Mouse (Mus musculus): ENCODE measurements around the gene Ganab. TPM values are rescaled to one million over a fixed set of nuclear protein-coding genes. Genes with fewer than 3 reads are reported as not detected.
A peak's percentile ranks its signal among the peaks of the same experiment; 100 is the strongest.

The Ganab gene
- 73.3 and 78.9 TPM in 2 replicates for polyA plus RNA-seq (2014; fragmentation: Nextera tagmentation; extraction: Ambion mirVana)

GRCm38 (mm10) chr19:8897865-8898495 is at the start of gene Ganab:
Gene Ganab, plus strand, starts transcription at chr19:8898071.
- WGBS: under 1% methylated on average over 47 of the region's 53 CpGs
- Histone ChIP-seq H3K4me3 (ENCODE audit: low read depth, low read length) (peak within 1 kb of the TSS; percentile 88), H3K9me3 (replicated peaks; ENCODE audit: control insufficient read depth, low read length) (no peaks in the 10 kb centered on the region), H3K27me3 (replicated peaks; ENCODE audit: control insufficient read depth, insufficient read depth, low read length) (no peaks in the 10 kb centered on the region), H3K4me2 (ENCODE audit: low read length) (peak within 1 kb of the TSS; percentile 94), H3K4me1 (ENCODE audit: control insufficient read depth, insufficient read depth, low read length) (peaks cover 24% of the 10 kb centered on the region), H3K27ac (ENCODE audit: low read depth, low read length) (peak within 1 kb of the TSS; percentile 74), H3K9ac (ENCODE audit: low read length) (peak within 1 kb of the TSS; percentile 80), H3K36me3 (ENCODE audit: control insufficient read depth, insufficient read depth, low read length) (peaks cover 32% of the 10 kb centered on the region)
- ATAC-seq: peak; percentile 99
- peak; percentile 99 for DNase-seq (ENCODE audit: low spot score)

GRCm38 (mm10) chr19:8848356-8848755 is 49.5 kb upstream of the Ganab start:
- Histone ChIP-seq H3K4me3 (ENCODE audit: low read depth, low read length) (no peak overlapping the region), H3K9me3 (replicated peaks; ENCODE audit: control insufficient read depth, low read length) (no peaks in the 10 kb centered on the region), H3K27ac (ENCODE audit: low read depth, low read length) (no peak overlapping the region), H3K4me1 (ENCODE audit: control insufficient read depth, insufficient read depth, low read length) (no peaks in the 10 kb centered on the region), H3K27me3 (replicated peaks; ENCODE audit: control insufficient read depth, insufficient read depth, low read length) (no peaks in the 10 kb centered on the region), H3K9ac (ENCODE audit: low read length) (no peak overlapping the region), H3K4me2 (ENCODE audit: low read length) (no peak overlapping the region), H3K36me3 (ENCODE audit: control insufficient read depth, insufficient read depth, low read length) (peaks cover 52% of the 10 kb centered on the region)
- DNase-seq (ENCODE audit: low spot score) (no peak), ATAC-seq (no peak)
- 81% methylated on average over 5 of the region's 5 CpGs for WGBS

GRCm38 (mm10) chr19:8850402-8850901 is 47.4 kb upstream of the Ganab start, which contains the start of gene Lrrn4cl:
Gene Lrrn4cl, plus strand, starts transcription at chr19:8850768.
- Histone ChIP-seq H3K9ac (ENCODE audit: low read length) (0 out of 2 replicates have a peak within 1 kb of the TSS, but pooled peaks have one; percentile 17), H3K36me3 (ENCODE audit: control insufficient read depth, insufficient read depth, low read length) (peaks cover 36% of the 10 kb centered on the region), H3K4me3 (ENCODE audit: low read depth, low read length) (no peak within 1 kb of the TSS), H3K9me3 (replicated peaks; ENCODE audit: control insufficient read depth, low read length) (no peaks in the 10 kb centered on the region), H3K27ac (ENCODE audit: low read depth, low read length) (no peak within 1 kb of the TSS), H3K4me1 (ENCODE audit: control insufficient read depth, insufficient read depth, low read length) (no peaks in the 10 kb centered on the region), H3K4me2 (ENCODE audit: low read length) (no peak within 1 kb of the TSS), H3K27me3 (replicated peaks; ENCODE audit: control insufficient read depth, insufficient read depth, low read length) (no peaks in the 10 kb centered on the region)
- ATAC-seq: no peak
- no peak for DNase-seq (ENCODE audit: low spot score)
- WGBS: 46% methylated on average over 7 of the region's 7 CpGs

GRCm38 (mm10) chr19:8851639-8852038 is 46.2 kb upstream of the Ganab start:
- Histone ChIP-seq H3K27me3 (replicated peaks; ENCODE audit: control insufficient read depth, insufficient read depth, low read length) (no peaks in the 10 kb centered on the region), H3K9me3 (replicated peaks; ENCODE audit: control insufficient read depth, low read length) (no peaks in the 10 kb centered on the region), H3K4me1 (ENCODE audit: control insufficient read depth, insufficient read depth, low read length) (no peaks in the 10 kb centered on the region), H3K36me3 (ENCODE audit: control insufficient read depth, insufficient read depth, low read length) (peaks cover 24% of the 10 kb centered on the region), H3K9ac (ENCODE audit: low read length) (no peak overlapping the region), H3K4me2 (ENCODE audit: low read length) (no peak overlapping the region), H3K27ac (ENCODE audit: low read depth, low read length) (no peak overlapping the region), H3K4me3 (ENCODE audit: low read depth, low read length) (no peak overlapping the region)
- no peak for DNase-seq (ENCODE audit: low spot score)
- WGBS: 58% methylated on average over 7 of the region's 7 CpGs
- no peak for ATAC-seq

GRCm38 (mm10) chr19:8852236-8852928 is 45.5 kb upstream of the Ganab start:
- H3K9me3 ChIP-seq (replicated peaks; ENCODE audit: control insufficient read depth, low read length): no peaks in the 10 kb centered on the region
- no peaks in the 10 kb centered on the region for H3K4me1 ChIP-seq (ENCODE audit: control insufficient read depth, insufficient read depth, low read length)
- no peaks in the 10 kb centered on the region for H3K27me3 ChIP-seq (replicated peaks; ENCODE audit: control insufficient read depth, insufficient read depth, low read length)
- DNase-seq (ENCODE audit: low spot score): no peak
- H3K36me3 ChIP-seq (ENCODE audit: control insufficient read depth, insufficient read depth, low read length): peaks cover 17% of the 10 kb centered on the region
- no peak overlapping the region for H3K27ac ChIP-seq (ENCODE audit: low read depth, low read length)
- no peak overlapping the region for H3K9ac ChIP-seq (ENCODE audit: low read length)
- WGBS: 68% methylated on average over 10 of the region's 10 CpGs
- no peak overlapping the region for H3K4me2 ChIP-seq (ENCODE audit: low read length)
- no peak overlapping the region for H3K4me3 ChIP-seq (ENCODE audit: low read depth, low read length)
- no peak for ATAC-seq

GRCm38 (mm10) chr19:8853117-8853516 is 44.8 kb upstream of the Ganab start:
- Histone ChIP-seq H3K27me3 (replicated peaks; ENCODE audit: control insufficient read depth, insufficient read depth, low read length) (no peaks in the 10 kb centered on the region), H3K4me2 (ENCODE audit: low read length) (no peak overlapping the region), H3K9ac (ENCODE audit: low read length) (no peak overlapping the region), H3K36me3 (ENCODE audit: control insufficient read depth, insufficient read depth, low read length) (peaks cover 11% of the 10 kb centered on the region), H3K4me1 (ENCODE audit: control insufficient read depth, insufficient read depth, low read length) (no peaks in the 10 kb centered on the region), H3K4me3 (ENCODE audit: low read depth, low read length) (no peak overlapping the region), H3K9me3 (replicated peaks; ENCODE audit: control insufficient read depth, low read length) (no peaks in the 10 kb centered on the region), H3K27ac (ENCODE audit: low read depth, low read length) (no peak overlapping the region)
- ATAC-seq (no peak), DNase-seq (ENCODE audit: low spot score) (no peak)
- whole genome bisulfite sequencing: 88% methylated on average over 3 of the region's 3 CpGs

- Histone ChIP-seq H3K27ac (ENCODE audit: low read depth, low read length) (no peak overlapping the region), H3K36me3 (ENCODE audit: control insufficient read depth, insufficient read depth, low read length) (no peaks in the 10 kb centered on the region), H3K4me3 (ENCODE audit: low read depth, low read length) (no peak overlapping the region), H3K9me3 (replicated peaks; ENCODE audit: control insufficient read depth, low read length) (no peaks in the 10 kb centered on the region), H3K4me2 (ENCODE audit: low read length) (no peak overlapping the region), H3K4me1 (ENCODE audit: control insufficient read depth, insufficient read depth, low read length) (no peaks in the 10 kb centered on the region), H3K27me3 (replicated peaks; ENCODE audit: control insufficient read depth, insufficient read depth, low read length) (no peaks in the 10 kb centered on the region), H3K9ac (ENCODE audit: low read length) (no peak overlapping the region)
- 59% methylated on average over 4 of the region's 4 CpGs for WGBS
- DNase-seq (ENCODE audit: low spot score) (peak; percentile 51), ATAC-seq (no peak)
Observed at GRCm38 (mm10) chr19:8857689-8858088, 40.2 kb upstream of the Ganab start.

GRCm38 (mm10) chr19:8859018-8859417 is 38.9 kb upstream of the Ganab start:
- WGBS: 8% methylated on average over 1 of the region's 1 CpGs

GRCm38 (mm10) chr19:8864265-8864664 is 33.6 kb upstream of the Ganab start:
- ATAC-seq: no peak
- no peak overlapping the region for H3K4me3 ChIP-seq (ENCODE audit: low read depth, low read length)
- no peaks in the 10 kb centered on the region for H3K36me3 ChIP-seq (ENCODE audit: control insufficient read depth, insufficient read depth, low read length)
- 86% methylated on average over 6 of the region's 6 CpGs for WGBS
- no peaks in the 10 kb centered on the region for H3K27me3 ChIP-seq (replicated peaks; ENCODE audit: control insufficient read depth, insufficient read depth, low read length)
- no peaks in the 10 kb centered on the region for H3K4me1 ChIP-seq (ENCODE audit: control insufficient read depth, insufficient read depth, low read length)
- no peak overlapping the region for H3K4me2 ChIP-seq (ENCODE audit: low read length)
- DNase-seq (ENCODE audit: low spot score): no peak
- no peak overlapping the region for H3K9ac ChIP-seq (ENCODE audit: low read length)
- no peak overlapping the region for H3K27ac ChIP-seq (ENCODE audit: low read depth, low read length)
- H3K9me3 ChIP-seq (replicated peaks; ENCODE audit: control insufficient read depth, low read length): no peaks in the 10 kb centered on the region

More at GRCm38 (mm10) chr19:8859018-8859417, 38.9 kb upstream of the Ganab start:
- Histone ChIP-seq H3K4me1 (ENCODE audit: control insufficient read depth, insufficient read depth, low read length) (no peaks in the 10 kb centered on the region), H3K27ac (ENCODE audit: low read depth, low read length) (no peak overlapping the region), H3K36me3 (ENCODE audit: control insufficient read depth, insufficient read depth, low read length) (no peaks in the 10 kb centered on the region), H3K9ac (ENCODE audit: low read length) (no peak overlapping the region), H3K4me3 (ENCODE audit: low read depth, low read length) (no peak overlapping the region), H3K27me3 (replicated peaks; ENCODE audit: control insufficient read depth, insufficient read depth, low read length) (no peaks in the 10 kb centered on the region), H3K4me2 (ENCODE audit: low read length) (no peak overlapping the region), H3K9me3 (replicated peaks; ENCODE audit: control insufficient read depth, low read length) (no peaks in the 10 kb centered on the region)
- ATAC-seq (no peak), DNase-seq (ENCODE audit: low spot score) (peak; percentile 45)
